Mouse (Mus musculus): ENCODE results near the gene Gfra1. TPM values are rescaled to one million over a fixed set of nuclear protein-coding genes. Genes with fewer than 3 reads are reported as not detected.

Gfra1 gene
- polyA plus RNA-seq (2014; fragmentation: Nextera tagmentation; extraction: Ambion mirVana): 15.0 and 16.4 TPM in 2 replicates

DNA sequence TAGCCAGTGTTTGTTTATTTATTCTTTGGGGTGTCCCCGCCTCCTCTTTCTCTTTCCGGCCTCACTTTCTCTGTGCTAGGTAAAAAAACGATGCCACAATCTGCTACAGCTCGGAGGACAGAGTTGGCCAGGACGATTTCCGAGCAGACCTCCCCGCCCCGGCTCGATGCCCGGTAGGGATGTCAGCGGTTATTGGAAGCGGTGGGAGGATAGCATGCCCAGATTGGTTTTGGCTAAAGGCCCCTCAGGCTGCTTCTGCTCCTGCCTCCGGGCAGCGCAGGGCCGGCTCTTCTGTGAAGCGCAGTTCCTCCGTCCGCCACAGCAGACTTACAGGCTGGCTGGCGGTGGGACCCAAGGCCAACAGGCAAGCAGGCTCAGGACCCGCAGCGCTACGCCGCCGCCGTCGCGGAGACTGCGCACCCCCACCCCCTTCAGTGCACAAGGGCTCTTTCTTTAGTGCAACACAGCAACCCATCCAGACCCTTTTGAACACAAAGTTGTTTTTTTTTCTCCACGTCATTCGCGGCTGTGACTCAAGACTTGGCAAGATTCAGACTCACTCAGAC lies at the start of gene Gfra1:
Gene Gfra1, minus strand, starts transcription at position 414 of the 566 bp plus-strand sequence.
- Histone ChIP-seq H3K4me3 (ENCODE audit: low read depth, low read length) (peak within 1 kb of the TSS; percentile 44), H3K9ac (replicated peaks; ENCODE audit: low read length) (peak within 1 kb of the TSS; percentile 51), H3K36me3 (replicated peaks; ENCODE audit: control insufficient read depth, insufficient read depth, low read depth, low read length) (no peaks in the 10 kb centered on the region), H3K4me1 (ENCODE audit: control insufficient read depth, insufficient read depth, low read length) (peaks cover 6% of the 10 kb centered on the region; the same call in 1 of the 2 replicates), H3K27ac (replicated peaks; ENCODE audit: low read depth, low read length) (0 out of 2 replicates have a peak within 1 kb of the TSS, but pooled peaks have one; percentile 35), H3K27me3 (ENCODE audit: control insufficient read depth, insufficient read depth, low read length) (peaks cover 12% of the 10 kb centered on the region; the same call in 1 of the 2 replicates), H3K9me3 (replicated peaks; ENCODE audit: control insufficient read depth, low read length) (no peaks in the 10 kb centered on the region), H3K4me2 (ENCODE audit: low read depth, low read length) (peak within 1 kb of the TSS; percentile 96)
- 0 out of 2 replicates have a peak, but pooled peaks have one; percentile 24 for ATAC-seq (replicated peaks; ENCODE audit: insufficient number of reproducible peaks, low FRiP score, low TSS enrichment, low read depth)
- peak; percentile 75 for DNase-seq (ENCODE audit: low spot score)
- under 1% methylated on average over 31 of the region's 31 CpGs for WGBS

GRCm38 (mm10) chr19:58500049-58500448 lies 44.3 kb upstream of the Gfra1 start:
- Histone ChIP-seq H3K4me2 (ENCODE audit: low read depth, low read length) (no peak overlapping the region), H3K36me3 (replicated peaks; ENCODE audit: control insufficient read depth, insufficient read depth, low read depth, low read length) (no peaks in the 10 kb centered on the region), H3K9ac (replicated peaks; ENCODE audit: low read length) (no peak overlapping the region), H3K27me3 (ENCODE audit: control insufficient read depth, insufficient read depth, low read length) (no peaks in the 10 kb centered on the region), H3K27ac (replicated peaks; ENCODE audit: low read depth, low read length) (no peak overlapping the region), H3K4me3 (ENCODE audit: low read depth, low read length) (no peak overlapping the region), H3K9me3 (replicated peaks; ENCODE audit: control insufficient read depth, low read length) (no peaks in the 10 kb centered on the region), H3K4me1 (ENCODE audit: control insufficient read depth, insufficient read depth, low read length) (no peaks in the 10 kb centered on the region)
- WGBS: 89% methylated on average over 2 of the region's 2 CpGs
- peak; percentile 45 for DNase-seq (ENCODE audit: low spot score)
- no peak for ATAC-seq (replicated peaks; ENCODE audit: insufficient number of reproducible peaks, low FRiP score, low TSS enrichment, low read depth)

DNA sequence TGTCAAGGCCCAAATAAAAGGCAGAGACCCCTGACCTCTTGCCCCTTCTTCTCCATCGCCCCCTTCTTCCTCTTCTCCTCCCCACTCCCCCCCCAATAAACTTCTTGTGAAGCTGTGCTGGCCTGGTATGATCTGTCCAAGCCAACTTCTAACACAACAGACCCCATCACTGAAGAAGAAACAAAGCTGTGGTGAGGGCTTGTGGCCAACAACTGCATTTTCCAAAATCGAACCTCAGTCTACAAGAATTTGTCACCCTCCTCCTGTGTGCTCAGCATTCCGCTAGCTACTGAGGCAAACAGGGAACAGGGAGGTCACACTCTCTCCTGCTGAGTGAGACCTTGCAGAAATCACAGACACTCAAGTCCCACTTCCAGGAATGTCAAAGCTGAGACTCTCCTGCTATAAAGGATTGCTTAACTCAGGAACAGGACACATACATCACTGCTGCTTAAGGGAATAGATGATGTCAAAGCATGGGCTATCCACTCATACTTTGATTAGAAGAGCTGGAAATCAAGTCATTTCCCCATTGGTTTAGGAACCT lies 43.8 kb upstream of the Gfra1 start:
- WGBS: 89% methylated on average over 3 of the region's 3 CpGs
- H3K4me3 ChIP-seq (ENCODE audit: low read depth, low read length): no peak overlapping the region

GRCm38 (mm10) chr19:58497106-58497505 lies 41.4 kb upstream of the Gfra1 start:
- 62% methylated on average over 3 of the region's 3 CpGs for WGBS
- ATAC-seq (replicated peaks; ENCODE audit: insufficient number of reproducible peaks, low FRiP score, low TSS enrichment, low read depth) (no peak), DNase-seq (ENCODE audit: low spot score) (no peak)
- H3K9me3 ChIP-seq (replicated peaks; ENCODE audit: control insufficient read depth, low read length): no peaks in the 10 kb centered on the region
- no peak overlapping the region for H3K4me3 ChIP-seq (ENCODE audit: low read depth, low read length)
- H3K27ac ChIP-seq (replicated peaks; ENCODE audit: low read depth, low read length): no peak overlapping the region
- H3K4me2 ChIP-seq (ENCODE audit: low read depth, low read length): no peak overlapping the region
- no peaks in the 10 kb centered on the region for H3K27me3 ChIP-seq (ENCODE audit: control insufficient read depth, insufficient read depth, low read length)
- no peaks in the 10 kb centered on the region for H3K4me1 ChIP-seq (ENCODE audit: control insufficient read depth, insufficient read depth, low read length)
- H3K36me3 ChIP-seq (replicated peaks; ENCODE audit: control insufficient read depth, insufficient read depth, low read depth, low read length): no peaks in the 10 kb centered on the region
- no peak overlapping the region for H3K9ac ChIP-seq (replicated peaks; ENCODE audit: low read length)

More for the DNA sequence above, 43.8 kb upstream of the Gfra1 start:
- Histone ChIP-seq H3K9me3 (replicated peaks; ENCODE audit: control insufficient read depth, low read length) (no peaks in the 10 kb centered on the region), H3K36me3 (replicated peaks; ENCODE audit: control insufficient read depth, insufficient read depth, low read depth, low read length) (no peaks in the 10 kb centered on the region), H3K27ac (replicated peaks; ENCODE audit: low read depth, low read length) (no peak overlapping the region), H3K4me1 (ENCODE audit: control insufficient read depth, insufficient read depth, low read length) (no peaks in the 10 kb centered on the region), H3K4me2 (ENCODE audit: low read depth, low read length) (no peak overlapping the region), H3K27me3 (ENCODE audit: control insufficient read depth, insufficient read depth, low read length) (no peaks in the 10 kb centered on the region), H3K9ac (replicated peaks; ENCODE audit: low read length) (no peak overlapping the region)
- ATAC-seq (replicated peaks; ENCODE audit: insufficient number of reproducible peaks, low FRiP score, low TSS enrichment, low read depth) (no peak), DNase-seq (ENCODE audit: low spot score) (no peak)

DNA sequence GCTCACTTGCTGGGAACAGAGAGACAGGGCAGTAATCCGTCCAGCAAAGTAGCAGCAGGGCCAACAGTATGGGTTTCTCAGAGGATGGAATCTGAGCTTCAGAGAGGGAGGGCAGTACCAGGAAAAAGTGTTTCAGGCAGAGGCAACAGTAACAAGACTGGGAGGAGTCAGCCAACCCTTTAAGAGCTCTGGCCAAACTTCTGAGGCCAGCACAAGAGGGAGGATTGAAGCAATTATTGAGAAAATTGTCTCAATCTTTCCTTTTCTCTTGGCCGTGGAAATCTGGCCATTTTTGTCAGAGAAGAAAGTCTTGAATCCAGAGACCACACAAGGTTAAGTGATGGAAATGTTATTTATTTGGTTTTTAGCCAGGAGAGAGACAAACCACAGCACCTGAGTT lies 31.0 kb upstream of the Gfra1 start:
- WGBS: 37% methylated on average over 2 of the region's 2 CpGs
- ATAC-seq (replicated peaks; ENCODE audit: insufficient number of reproducible peaks, low FRiP score, low TSS enrichment, low read depth): no peak
- peak; percentile 25 for DNase-seq (ENCODE audit: low spot score)

DNA sequence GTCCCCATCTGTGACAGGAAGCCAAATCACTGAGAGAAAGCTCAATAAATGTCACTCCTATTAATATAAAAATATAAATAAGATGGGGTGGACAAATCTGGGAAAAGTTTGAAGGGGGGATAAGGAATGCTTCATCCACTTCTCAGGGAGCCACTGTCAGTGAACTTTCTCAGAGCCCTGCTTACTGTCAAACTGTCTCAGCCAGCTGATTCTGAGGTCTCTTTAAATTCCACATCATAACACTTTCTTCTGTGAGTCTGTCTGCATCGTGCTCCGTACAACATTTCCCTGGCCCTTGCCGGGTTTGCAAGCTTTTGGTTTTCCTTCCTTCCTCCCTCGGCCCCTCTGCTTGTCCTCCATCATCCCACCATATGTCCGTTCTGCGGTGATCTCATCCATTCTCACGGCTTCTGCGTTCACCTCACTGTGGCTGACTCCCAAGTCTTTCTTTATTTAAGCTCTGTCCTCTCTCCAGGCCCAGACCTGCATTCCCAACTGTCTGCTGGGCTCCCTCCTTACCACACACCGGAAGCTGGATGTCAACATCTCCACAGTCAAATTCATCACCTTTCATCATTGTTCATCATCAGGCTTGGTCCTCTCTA lies 26.8 kb upstream of the Gfra1 start:
- WGBS: 80% methylated on average over 9 of the region's 9 CpGs
- no peak overlapping the region for H3K27ac ChIP-seq (replicated peaks; ENCODE audit: low read depth, low read length)
- DNase-seq (ENCODE audit: low spot score): no peak
- H3K36me3 ChIP-seq (replicated peaks; ENCODE audit: control insufficient read depth, insufficient read depth, low read depth, low read length): no peaks in the 10 kb centered on the region
- no peaks in the 10 kb centered on the region for H3K27me3 ChIP-seq (ENCODE audit: control insufficient read depth, insufficient read depth, low read length)
- H3K9me3 ChIP-seq (replicated peaks; ENCODE audit: control insufficient read depth, low read length): no peaks in the 10 kb centered on the region
- no peak overlapping the region for H3K9ac ChIP-seq (replicated peaks; ENCODE audit: low read length)
- ATAC-seq (replicated peaks; ENCODE audit: insufficient number of reproducible peaks, low FRiP score, low TSS enrichment, low read depth): no peak
- no peak overlapping the region for H3K4me3 ChIP-seq (ENCODE audit: low read depth, low read length)
- no peak overlapping the region for H3K4me2 ChIP-seq (ENCODE audit: low read depth, low read length)
- no peaks in the 10 kb centered on the region for H3K4me1 ChIP-seq (ENCODE audit: control insufficient read depth, insufficient read depth, low read length)

More for the DNA sequence above, 31.0 kb upstream of the Gfra1 start:
- no peaks in the 10 kb centered on the region for H3K9me3 ChIP-seq (replicated peaks; ENCODE audit: control insufficient read depth, low read length)
- no peaks in the 10 kb centered on the region for H3K27me3 ChIP-seq (ENCODE audit: control insufficient read depth, insufficient read depth, low read length)
- no peak overlapping the region for H3K27ac ChIP-seq (replicated peaks; ENCODE audit: low read depth, low read length)
- no peak overlapping the region for H3K4me2 ChIP-seq (ENCODE audit: low read depth, low read length)
- no peak overlapping the region for H3K4me3 ChIP-seq (ENCODE audit: low read depth, low read length)
- H3K4me1 ChIP-seq (ENCODE audit: control insufficient read depth, insufficient read depth, low read length): no peaks in the 10 kb centered on the region
- H3K36me3 ChIP-seq (replicated peaks; ENCODE audit: control insufficient read depth, insufficient read depth, low read depth, low read length): no peaks in the 10 kb centered on the region
- no peak overlapping the region for H3K9ac ChIP-seq (replicated peaks; ENCODE audit: low read length)

- H3K27ac ChIP-seq (replicated peaks; ENCODE audit: low read depth, low read length): no peak overlapping the region
- WGBS: 92% methylated on average over 3 of the region's 3 CpGs
- DNase-seq (ENCODE audit: low spot score) (no peak), ATAC-seq (replicated peaks; ENCODE audit: insufficient number of reproducible peaks, low FRiP score, low TSS enrichment, low read depth) (no peak)
- no peaks in the 10 kb centered on the region for H3K4me1 ChIP-seq (ENCODE audit: control insufficient read depth, insufficient read depth, low read length)
- no peaks in the 10 kb centered on the region for H3K9me3 ChIP-seq (replicated peaks; ENCODE audit: control insufficient read depth, low read length)
- no peaks in the 10 kb centered on the region for H3K36me3 ChIP-seq (replicated peaks; ENCODE audit: control insufficient read depth, insufficient read depth, low read depth, low read length)
- H3K4me3 ChIP-seq (ENCODE audit: low read depth, low read length): no peak overlapping the region
- H3K27me3 ChIP-seq (ENCODE audit: control insufficient read depth, insufficient read depth, low read length): no peaks in the 10 kb centered on the region
- no peak overlapping the region for H3K9ac ChIP-seq (replicated peaks; ENCODE audit: low read length)
- no peak overlapping the region for H3K4me2 ChIP-seq (ENCODE audit: low read depth, low read length)
Observed at GRCm38 (mm10) chr19:58474251-58474650, 18.5 kb upstream of the Gfra1 start.

DNA sequence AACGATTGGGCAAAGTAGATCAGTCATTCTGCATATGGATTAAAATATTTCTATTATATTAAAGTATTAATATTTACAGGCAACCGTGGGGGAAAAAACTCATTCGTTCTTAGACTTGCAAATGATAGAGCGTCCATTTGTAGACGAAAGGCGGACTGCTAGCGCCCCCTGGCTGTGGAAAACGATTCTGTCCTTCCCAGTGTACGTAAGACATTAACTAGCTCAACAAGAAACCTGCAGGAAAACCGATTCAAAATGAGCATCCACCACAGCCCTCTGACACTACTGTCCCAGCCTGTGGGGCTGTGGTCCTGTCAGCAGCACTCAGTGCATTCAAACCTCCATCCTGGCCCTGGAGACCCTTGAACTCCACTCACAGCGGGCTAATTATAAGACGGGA lies 13.7 kb upstream of the Gfra1 start:
- DNase-seq (ENCODE audit: low spot score) (peak; percentile 95), ATAC-seq (replicated peaks; ENCODE audit: insufficient number of reproducible peaks, low FRiP score, low TSS enrichment, low read depth) (0 out of 2 replicates have a peak, but pooled peaks have one; percentile 23)
- WGBS: 14% methylated on average over 12 of the region's 12 CpGs
- no peaks in the 10 kb centered on the region; the same call in 1 of the 2 replicates for H3K9me3 ChIP-seq (replicated peaks; ENCODE audit: control insufficient read depth, low read length)
- no peaks in the 10 kb centered on the region for H3K27me3 ChIP-seq (ENCODE audit: control insufficient read depth, insufficient read depth, low read length)
- no peaks in the 10 kb centered on the region for H3K36me3 ChIP-seq (replicated peaks; ENCODE audit: control insufficient read depth, insufficient read depth, low read depth, low read length)
- H3K27ac ChIP-seq (replicated peaks; ENCODE audit: low read depth, low read length): no peak overlapping the region
- H3K9ac ChIP-seq (replicated peaks; ENCODE audit: low read length): no peak overlapping the region
- no peak overlapping the region for H3K4me3 ChIP-seq (ENCODE audit: low read depth, low read length)
- H3K4me1 ChIP-seq (ENCODE audit: control insufficient read depth, insufficient read depth, low read length): no peaks in the 10 kb centered on the region
- no peak overlapping the region for H3K4me2 ChIP-seq (ENCODE audit: low read depth, low read length)

Data from embryonic facial prominence, embryonic 11.5 days (tissue).